Mouse (Mus musculus): ENCODE results near the gene Inpp4a.

Gene Inpp4a

GRCm38 (mm10) chr1:37427144-37427875 lies 127.6 kb downstream of the Inpp4a start:
- no peak for DNase-seq

- DNase-seq, result no peak
Observed at GRCm38 (mm10) chr1:37428911-37429310, 129.2 kb downstream of the Inpp4a start.

DNA sequence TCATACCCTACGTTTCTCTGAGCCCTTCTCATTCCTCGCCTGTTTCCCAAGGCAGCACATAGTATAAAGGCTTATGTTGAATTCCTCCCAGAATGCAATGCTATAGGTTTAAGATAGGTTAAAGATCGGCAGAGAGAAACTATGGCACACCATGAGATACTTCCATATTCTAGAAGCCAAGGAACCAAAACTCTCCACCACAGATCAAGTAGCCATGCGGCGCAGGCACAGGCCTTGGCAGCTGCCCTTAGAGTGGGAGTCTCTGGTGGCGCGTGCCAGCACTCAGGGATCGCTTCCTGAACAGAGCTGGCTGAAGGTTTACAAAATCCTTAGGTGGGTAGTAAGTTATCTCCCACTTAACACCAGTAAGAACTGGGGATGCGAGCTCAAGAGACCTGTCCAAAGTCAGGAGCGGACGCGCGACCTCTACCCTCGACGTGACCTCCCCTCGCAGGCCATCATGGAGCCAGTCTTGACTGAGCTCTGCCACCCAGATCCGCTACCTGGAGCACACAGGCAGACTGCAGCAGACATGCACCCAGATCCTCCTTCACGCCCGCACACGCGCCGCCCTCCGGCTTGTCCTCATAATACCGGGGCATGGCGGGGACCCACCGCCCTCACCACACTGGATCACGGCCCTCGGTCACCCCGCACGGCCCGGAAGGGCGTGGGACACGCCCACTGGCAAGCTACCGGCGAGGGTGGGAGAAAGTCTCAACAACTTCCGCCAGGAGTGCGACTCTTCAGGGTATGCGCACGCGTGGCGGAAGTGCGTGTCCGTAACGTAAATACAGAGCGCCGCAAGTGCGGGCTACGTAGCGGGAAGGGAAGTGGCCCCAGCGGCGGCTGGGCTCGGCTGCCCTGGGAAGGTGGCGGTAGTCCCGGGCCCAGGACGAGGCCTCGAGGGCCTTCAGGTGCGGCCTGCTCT lies 130.0 kb downstream of the Inpp4a start, which contains the start of the genes Coa5 and Unc50:
TSS of gene Coa5 (minus strand) at position 738 of the 931 bp plus-strand sequence.
TSS of gene Unc50 (plus strand) at position 774 of the 931 bp plus-strand sequence.
- peak; percentile 91 to 92 for DNase-seq

DNA sequence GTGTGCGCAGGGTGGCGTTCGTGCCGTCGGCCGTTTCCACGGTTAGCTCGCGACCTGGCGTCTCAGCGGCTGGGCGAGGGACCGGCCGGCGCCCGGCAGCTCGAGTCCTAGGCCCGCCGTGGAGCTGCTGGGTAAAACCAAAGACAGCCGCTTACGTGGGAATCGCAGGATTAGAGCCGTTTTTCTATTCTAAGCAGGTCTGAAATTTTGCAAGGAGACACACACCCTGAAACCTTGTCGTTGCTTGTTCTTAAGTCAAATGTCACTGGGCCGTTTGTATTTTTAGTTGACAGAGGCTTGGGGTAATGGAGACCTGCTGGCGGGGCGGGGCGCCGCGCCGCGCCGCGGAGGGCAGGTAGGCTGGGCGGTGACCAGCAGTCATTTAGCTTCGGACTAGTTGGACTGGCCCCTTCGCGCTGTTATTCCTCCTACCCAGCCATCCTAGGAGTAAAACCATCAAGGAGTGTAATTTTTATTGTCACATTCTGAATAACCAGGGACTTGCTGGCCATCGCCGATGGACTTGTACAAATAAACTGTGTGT lies 130.7 kb downstream of the Inpp4a start:
- no peak for DNase-seq

GRCm38 (mm10) chr1:37436419-37436818 lies 136.8 kb downstream of the Inpp4a start:
- DNase-seq, result no peak

- DNase-seq, result no peak
Observed at GRCm38 (mm10) chr1:37442848-37443835, 143.5 kb downstream of the Inpp4a start.

DNA sequence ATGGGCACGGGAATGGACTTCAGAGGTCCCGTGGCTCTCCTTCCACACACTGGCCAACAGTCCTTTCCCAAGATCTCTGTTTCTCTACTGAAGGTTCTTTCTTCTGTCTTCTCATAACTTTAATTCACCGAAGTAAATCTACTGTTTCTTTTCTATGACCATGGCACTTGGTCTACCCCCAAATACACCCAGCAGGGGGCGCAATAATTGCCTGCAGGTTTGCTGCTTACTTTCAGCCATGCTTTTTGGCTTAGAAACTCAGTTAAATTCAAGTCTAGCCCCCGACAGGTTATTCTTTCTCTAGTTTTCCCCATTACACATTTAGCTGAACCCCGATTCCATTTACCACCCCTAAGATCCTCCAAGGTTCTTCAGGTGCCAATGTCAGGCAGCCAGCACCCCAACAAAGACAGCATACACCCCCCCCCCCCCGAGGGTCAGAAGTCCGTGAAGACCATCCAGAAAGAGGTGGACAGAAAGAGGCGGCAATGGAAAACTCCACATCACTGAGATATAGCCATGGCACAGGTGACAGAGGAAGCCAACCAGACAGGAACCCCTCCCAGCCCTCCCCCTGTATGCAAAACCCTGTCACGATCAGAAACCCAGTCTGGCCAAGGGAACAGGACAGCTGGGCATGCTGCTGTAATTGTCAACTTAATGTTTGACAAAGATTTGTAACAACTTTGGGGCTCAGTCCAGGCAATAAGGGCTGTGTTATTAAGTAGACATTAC lies 148.9 kb downstream of the Inpp4a start:
- peak; percentile 91 to 92 for DNase-seq

- DNase-seq, result no peak
Observed at GRCm38 (mm10) chr1:37451270-37451669, 151.6 kb downstream of the Inpp4a start.

DNA sequence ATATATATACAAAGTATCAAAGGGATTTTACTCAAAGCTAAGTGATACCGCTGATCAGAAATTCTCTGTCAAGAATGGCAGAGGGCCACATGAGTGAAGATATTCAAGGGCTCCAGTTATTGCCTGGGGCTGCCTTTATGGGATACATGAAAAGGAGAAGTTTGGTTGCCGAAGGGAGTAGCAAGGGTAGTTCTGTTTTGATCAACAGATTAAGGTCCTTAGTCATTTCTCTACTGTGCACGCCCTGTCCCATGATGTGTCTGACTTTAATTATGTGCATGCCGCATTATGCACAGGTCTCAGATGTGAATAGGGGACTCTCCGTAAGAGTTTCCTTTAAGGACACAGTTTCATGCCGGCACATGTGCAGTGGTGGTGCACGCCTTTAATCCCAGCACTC lies 157.9 kb downstream of the Inpp4a start:
- no peak for DNase-seq

All from B cell, adult 2 months (primary cell).